Mouse (Mus musculus): Measurements from ENCODE around the gene Rhox3e.
"Not testable (repeated sequence)": the region's sequence is repeated elsewhere in the genome, so short reads cannot be mapped to it uniquely, and the experiment has no call there.

Gene Rhox3e

DNA sequence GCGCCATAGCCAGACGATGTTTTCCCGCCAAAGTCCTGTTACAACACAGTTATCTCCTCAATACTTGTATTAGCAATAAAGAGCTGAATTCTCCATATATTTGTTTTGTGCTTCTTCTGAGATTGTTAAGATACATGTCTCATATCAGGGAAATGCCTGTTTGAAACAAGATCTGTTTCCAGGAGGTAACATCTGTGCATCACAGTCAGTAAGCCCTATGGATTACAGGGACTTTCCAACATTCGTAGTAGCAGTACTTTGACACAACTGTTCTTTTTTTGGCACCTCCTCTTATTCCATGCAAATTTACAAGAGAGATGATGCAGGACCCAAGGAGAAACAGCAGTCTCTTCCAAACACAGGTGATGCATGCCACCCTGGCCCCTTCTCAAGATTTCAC lies at the start of gene Rhox3e:
TSS of gene Rhox3e (plus strand) at position 301 of the 400 bp plus-strand sequence.
- DNase-seq (ENCODE audit: low read depth) = not testable (repeated sequence)

DNA sequence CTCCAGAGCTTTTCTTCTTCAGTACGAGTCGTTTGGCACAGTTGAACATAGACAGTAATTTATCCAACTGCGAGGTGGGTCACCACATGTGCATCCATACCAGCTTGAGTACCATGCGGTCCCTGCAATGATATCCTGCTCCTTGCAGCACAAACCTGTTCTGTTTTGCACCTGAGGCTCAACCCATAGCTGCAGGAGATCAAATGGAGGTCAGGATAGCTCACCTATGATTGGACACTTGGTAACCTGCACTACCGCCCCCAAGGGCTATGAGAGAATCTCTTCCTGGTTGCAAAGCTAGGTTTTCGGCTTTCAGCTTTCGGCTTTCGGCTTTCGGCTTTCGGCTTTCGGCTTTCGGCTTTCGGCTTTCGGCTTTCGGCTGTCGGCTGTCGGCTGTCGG lies 27.8 kb upstream of the Rhox3e start, which contains the start of gene Rhox4d:
TSS of gene Rhox4d (plus strand) at position 301 of the 400 bp plus-strand sequence.
- not testable (repeated sequence) for DNase-seq (ENCODE audit: low read depth)

DNA sequence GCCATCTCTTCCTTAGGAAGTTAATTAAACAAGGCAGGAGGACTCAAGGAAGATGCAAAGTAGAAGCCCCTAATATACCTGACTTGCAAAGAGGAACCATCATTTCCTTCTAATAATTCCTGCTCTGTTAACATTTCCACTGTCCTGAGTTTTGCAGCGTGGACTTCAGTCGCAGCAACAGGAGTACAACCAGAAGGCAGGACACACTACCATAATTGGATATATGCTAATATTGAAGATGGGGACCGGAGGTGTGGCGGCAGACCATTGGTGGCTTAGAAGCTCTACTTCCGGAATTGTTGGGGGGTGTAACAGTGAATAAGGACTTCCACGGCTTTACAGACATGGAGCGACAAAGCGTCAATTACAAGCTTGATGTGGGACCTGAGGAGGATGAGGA lies 11.7 kb upstream of the Rhox3e start, which contains the start of gene Rhox2e:
TSS of gene Rhox2e (plus strand) at position 301 of the 400 bp plus-strand sequence.
- DNase-seq (ENCODE audit: low read depth) = not testable (repeated sequence)

DNA sequence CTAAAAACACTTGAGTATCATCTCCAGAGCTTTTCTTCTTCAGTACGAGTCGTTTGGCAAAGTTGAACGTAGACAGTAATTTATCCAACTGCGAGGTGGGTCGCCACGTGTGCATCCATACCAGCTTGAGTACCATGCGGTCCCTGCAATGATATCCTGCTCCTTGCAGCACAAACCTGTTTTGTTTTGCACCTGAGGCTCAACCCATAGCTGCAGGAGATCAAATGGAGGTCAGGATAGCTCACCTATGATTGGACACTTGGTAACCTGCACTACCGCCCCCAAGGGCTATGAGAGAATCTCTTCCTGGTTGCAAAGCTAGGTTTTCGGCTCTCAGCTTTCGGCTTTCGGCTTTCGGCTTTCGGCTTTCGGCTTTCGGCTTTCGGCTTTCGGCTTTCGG lies 15.3 kb downstream of the Rhox3e start, which contains the start of gene Rhox4e:
TSS of gene Rhox4e (plus strand) at position 301 of the 400 bp plus-strand sequence.
- DNase-seq (ENCODE audit: low read depth) = not testable (repeated sequence)

DNA sequence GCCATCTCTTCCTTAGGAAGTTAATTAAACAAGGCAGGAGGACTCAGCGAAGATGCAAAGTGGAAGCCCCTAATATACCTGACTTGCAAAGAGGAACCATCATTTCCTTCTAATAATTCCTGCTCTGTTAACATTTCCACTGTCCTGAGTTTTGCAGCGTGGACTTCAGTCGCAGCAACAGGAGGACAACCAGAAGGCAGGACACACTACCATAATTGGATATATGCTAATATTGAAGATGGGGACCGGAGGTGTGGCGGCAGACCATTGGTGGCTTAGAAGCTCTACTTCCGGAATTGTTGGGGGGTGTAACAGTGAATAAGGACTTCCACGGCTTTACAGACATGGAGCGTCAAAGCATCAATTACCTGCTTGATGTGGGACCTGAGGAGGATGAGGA lies 29.3 kb downstream of the Rhox3e start, which contains the start of gene Rhox2f:
TSS of gene Rhox2f (plus strand) at position 301 of the 400 bp plus-strand sequence.
- not testable (repeated sequence) for DNase-seq (ENCODE audit: low read depth)

DNA sequence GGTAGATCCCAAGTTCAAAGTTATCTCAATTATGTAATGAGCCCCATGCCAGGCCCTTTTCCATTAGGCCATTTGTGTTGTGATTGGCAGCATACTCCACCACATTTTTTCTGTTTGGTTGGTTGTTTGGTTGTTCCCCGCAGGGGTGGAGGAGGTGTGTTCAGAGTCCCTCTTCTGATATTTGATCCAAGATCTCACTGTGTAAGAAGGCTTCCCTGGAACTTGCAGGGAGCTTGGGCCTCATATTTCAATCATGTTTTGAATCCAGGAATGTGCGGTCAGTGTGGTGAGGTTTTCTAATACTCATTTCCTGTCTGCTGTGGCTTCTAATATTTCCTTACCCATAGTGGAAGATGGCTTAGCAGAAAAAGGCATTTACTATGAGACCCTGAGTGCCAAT lies 30.8 kb downstream of the Rhox3e start:
- peak; percentile 7 for DNase-seq (ENCODE audit: low read depth)

DNA sequence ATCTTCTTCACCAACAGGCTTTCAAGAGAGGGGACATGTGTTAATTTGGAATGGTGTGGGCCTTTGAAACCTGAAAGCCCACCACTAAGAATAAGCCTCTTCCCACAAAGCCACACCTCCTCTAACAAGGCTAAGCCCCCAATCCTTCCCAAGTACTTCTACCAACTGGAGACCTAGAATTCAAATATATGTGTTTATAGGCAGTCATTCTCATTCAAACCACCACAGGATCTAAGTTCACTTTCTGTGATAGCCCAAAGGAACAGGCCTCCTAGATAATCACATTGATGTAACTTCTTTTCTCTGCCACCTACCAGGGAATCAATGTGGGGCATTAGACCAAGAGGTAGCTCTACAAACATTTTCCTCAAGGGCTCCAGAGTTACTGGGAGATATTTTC lies 38.9 kb downstream of the Rhox3e start, which contains the start of gene Rhox3f:
TSS of gene Rhox3f (plus strand) at position 301 of the 400 bp plus-strand sequence.
- not testable (repeated sequence) for DNase-seq (ENCODE audit: low read depth)

Measured in 416B (cell line).